Mouse (Mus musculus) stomach, embryonic 14.5 days (tissue): ENCODE results near the gene Clip2. TPM values are rescaled to one million over a fixed set of nuclear protein-coding genes. Genes with fewer than 3 reads are reported as not detected.

Source experiments
- ATAC-seq: fragments of 200-750 bp; cut with Nextera tagmentation; 2 replicates; pipeline ENCODE4 v1.8.0; 2017; ENCODE audit warnings: low read depth, moderate TSS enrichment; ENCODE audit not compliant: insufficient number of reproducible peaks, insufficient read depth, low FRiP score
- H3K27ac ChIP-seq: fragments of 300-500 bp; sonication (generic); 2 replicates; pipeline ENCODE4 v1.5.1; 2014; ENCODE audit warnings: mild to moderate bottlenecking, low read length, moderate library complexity, mixed read lengths
- H3K27me3 ChIP-seq: fragments of 300-500 bp; sonication (generic); 2 replicates; pipeline ENCODE4 v1.6.1; 2014; ENCODE audit warnings: low read length, control low read depth, mixed read lengths; ENCODE audit not compliant: control insufficient read depth, insufficient read depth
- H3K36me3 ChIP-seq: fragments of 300-500 bp; sonication (generic); 2 replicates; pipeline ENCODE4 v1.6.1; 2014; ENCODE audit warnings: mild to moderate bottlenecking, control low read depth, low read length, moderate library complexity, mixed read lengths; ENCODE audit not compliant: control insufficient read depth, insufficient read depth
- H3K4me1 ChIP-seq: fragments of 300-500 bp; sonication (generic); 2 replicates; pipeline ENCODE4 v1.6.1; 2014; ENCODE audit warnings: low read length, control low read depth, mixed read lengths; ENCODE audit not compliant: control insufficient read depth, insufficient read depth
- H3K4me2 ChIP-seq: fragments of 300-500 bp; sonication (generic); replicated peaks from 2 replicates; pipeline ENCODE4 v1.6.1; 2014; ENCODE audit warnings: low read depth, low read length, control low read depth
- H3K4me3 ChIP-seq: fragments of 300-500 bp; sonication (generic); 2 replicates; pipeline ENCODE4 v1.5.1; 2014; ENCODE audit warnings: low read depth, low read length, control low read depth
- H3K9ac ChIP-seq: fragments of 300-500 bp; sonication (generic); replicated peaks from 2 replicates; pipeline ENCODE4 v1.6.1; 2014; ENCODE audit warnings: low read depth, mild to moderate bottlenecking, control low read depth, low read length, moderate library complexity, mixed read lengths
- H3K9me3 ChIP-seq: fragments of 300-500 bp; sonication (generic); 2 replicates; pipeline ENCODE4 v1.6.1; 2016; ENCODE audit warnings: low read depth, low read length, control low read depth; ENCODE audit not compliant: control insufficient read depth
- WGBS: fragments of 180-500 bp; shearing (Covaris S2); extraction: QIAGEN DNeasy Blood & Tissue Kit; methylation state at CpG from one replicate; pipeline ENCODE4 v1.1.7; 2014; 5-methylcytosine and 5-hydroxymethylcytosine counted together
- microRNA-seq: library from miRNA; unstranded; fragments of <30 nt; microRNA quantifications from one replicate; pipeline ENCODE4, GENCODE M21; 2016
- polyA plus RNA-seq: library from polyadenylated mRNA; unstranded; fragments of >200 nt; fragmentation: Nextera tagmentation; extraction: Ambion mirVana; gene quantifications from 2 replicates; pipeline ENCODE4 v1.2.1, GENCODE M21; 2014

The Clip2 gene
- polyA plus RNA-seq, 1 experiment from 2014 or later: 4.4 TPM

DNA sequence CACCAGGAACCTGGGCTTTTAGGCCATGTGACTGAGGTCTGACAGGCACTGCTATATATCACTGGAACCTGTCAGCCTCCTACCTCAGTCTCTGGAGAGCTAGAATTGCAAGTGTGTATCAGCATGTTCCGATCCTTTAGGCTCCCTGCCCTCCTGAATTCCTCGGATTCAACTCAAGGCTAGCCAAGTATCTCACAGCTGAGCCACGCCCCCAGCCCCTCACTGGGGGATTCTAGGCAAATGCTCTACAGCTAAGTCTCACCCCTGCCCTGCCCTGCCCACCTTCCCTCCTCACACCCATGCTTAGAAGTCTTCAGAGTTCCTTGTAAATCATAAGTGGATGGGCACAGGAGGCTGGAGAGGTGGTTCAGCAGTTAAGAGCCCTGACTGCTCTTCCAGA is 111.1 kb downstream of the Clip2 start:
- no peak overlapping the region for H3K4me3 ChIP-seq
- WGBS: 68% methylated on average over 3 of the region's 3 CpGs
- H3K27me3 ChIP-seq: no peaks in the 10 kb centered on the region
- H3K9me3 ChIP-seq: 0 out of 2 replicates have a peak, but pooled peaks cover 5% of the 10 kb centered on the region
- ATAC-seq: no peak
- H3K36me3 ChIP-seq: no peaks in the 10 kb centered on the region; the same call in 1 of the 2 replicates
- no peak overlapping the region for H3K4me2 ChIP-seq
- no peak overlapping the region for H3K27ac ChIP-seq
- H3K4me1 ChIP-seq: peaks cover 22% of the 10 kb centered on the region
- H3K9ac ChIP-seq: no peak overlapping the region

DNA sequence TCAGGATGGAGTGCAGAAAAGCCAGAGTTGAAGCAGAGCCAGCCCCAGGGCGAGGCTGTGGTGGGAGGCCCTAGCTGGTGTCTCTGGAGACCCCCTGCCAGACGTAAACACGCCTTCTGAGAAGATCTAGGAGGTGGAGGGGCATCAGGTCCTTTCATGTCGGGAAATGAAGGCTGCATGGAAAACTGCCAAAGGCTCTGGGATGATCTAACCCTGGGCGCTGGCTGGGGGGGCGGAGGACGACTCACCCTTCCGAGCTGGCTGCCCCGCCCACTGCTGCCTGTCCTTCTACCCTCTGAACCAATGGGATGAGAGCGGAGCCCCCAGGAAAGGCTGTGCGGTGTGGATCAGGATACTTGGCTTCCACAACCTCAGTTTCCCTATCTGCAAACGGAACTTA is 112.1 kb downstream of the Clip2 start:
- Histone ChIP-seq H3K36me3 (no peaks in the 10 kb centered on the region; the same call in 1 of the 2 replicates), H3K9ac (no peak overlapping the region), H3K9me3 (0 out of 2 replicates have a peak, but pooled peaks cover 5% of the 10 kb centered on the region), H3K4me3 (no peak overlapping the region), H3K27me3 (no peaks in the 10 kb centered on the region), H3K27ac (no peak overlapping the region), H3K4me2 (no peak overlapping the region), H3K4me1 (peaks cover 18% of the 10 kb centered on the region)
- no peak for ATAC-seq
- WGBS: 66% methylated on average over 12 of the region's 12 CpGs

DNA sequence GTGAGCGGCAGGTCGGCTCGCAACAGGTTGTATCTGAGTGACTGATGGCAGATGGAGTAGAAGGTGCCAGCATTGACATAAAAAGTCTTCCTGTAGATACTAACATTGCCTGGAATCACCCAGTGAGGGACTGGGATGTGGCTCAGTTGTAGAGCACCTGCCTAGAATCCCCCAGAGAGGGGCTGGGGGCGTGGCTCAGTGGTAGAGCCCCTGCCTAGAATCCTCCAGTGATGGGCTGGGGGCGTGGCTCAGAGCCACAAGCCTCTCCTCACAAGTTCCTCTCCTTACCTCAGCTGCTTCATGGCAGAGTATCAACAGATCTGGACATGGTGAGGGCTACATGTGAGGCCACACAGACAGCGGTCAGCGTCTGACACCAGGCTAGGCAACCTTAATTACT is 112.8 kb downstream of the Clip2 start:
- 94% methylated on average over 7 of the region's 7 CpGs for WGBS
- Histone ChIP-seq H3K9me3 (0 out of 2 replicates have a peak, but pooled peaks cover 5% of the 10 kb centered on the region), H3K27ac (no peak overlapping the region)

More for the DNA sequence above, 112.8 kb downstream of the Clip2 start:
- no peak overlapping the region for H3K9ac ChIP-seq
- ATAC-seq: no peak
- H3K27me3 ChIP-seq: no peaks in the 10 kb centered on the region
- H3K4me2 ChIP-seq: no peak overlapping the region
- peaks cover 17% of the 10 kb centered on the region for H3K4me1 ChIP-seq
- H3K4me3 ChIP-seq: no peak overlapping the region
- no peaks in the 10 kb centered on the region; the same call in 1 of the 2 replicates for H3K36me3 ChIP-seq

Small RNA genes lying within 50 kb of the gene (microRNA-seq; reads per million reads assigned to microRNA genes)
- gene Gm26340: not detected
- gene Mir7228: not detected

Other genes with a start within 250 kb of the Clip2 start
- gene Gtf2i, start 237.7 kb downstream of the Clip2 start, polyA plus RNA-seq: 178 and 184 TPM in 2 replicates
- gene Gtf2ird1, start 95.7 kb downstream of the Clip2 start, polyA plus RNA-seq: 107 and 112 TPM in 2 replicates
- 0.17 TPM in 1 of 2 replicates, not detected in the other for gene Syna, start 7.7 kb upstream of the Clip2 start, polyA plus RNA-seq
- 278 and 285 TPM in 2 replicates for gene Rfc2, start 28.9 kb upstream of the Clip2 start, polyA plus RNA-seq
- gene Lat2, start 62.6 kb upstream of the Clip2 start, polyA plus RNA-seq: 1.2 and 1.6 TPM in 2 replicates
- 442 and 457 TPM in 2 replicates for gene Eif4h, start 87.1 kb upstream of the Clip2 start, polyA plus RNA-seq
- gene Limk1, start 136.2 kb upstream of the Clip2 start, polyA plus RNA-seq: 7.1 and 7.6 TPM in 2 replicates
- gene Eln, start 194.9 kb upstream of the Clip2 start, polyA plus RNA-seq: 48.3 and 54.9 TPM in 2 replicates